Mouse (Mus musculus) spleen, postnatal 36 days (tissue): ENCODE data around the gene Fcrlb.
A peak's percentile ranks its signal among the peaks of the same experiment; 100 is the strongest.

Source experiments
- DNase-seq, 2 experiments: peaks; one replicate each; pipeline ENCODE4 v3.0.0; 2022; ENCODE audit warnings: low spot score in 2 of 2, mixed read lengths in 1 of 2

Gene Fcrlb

GRCm38 (mm10) chr1:170907456-170908191 lies 5.1 kb downstream of the Fcrlb start:
- peak; percentile 35 to 41 for DNase-seq

DNA sequence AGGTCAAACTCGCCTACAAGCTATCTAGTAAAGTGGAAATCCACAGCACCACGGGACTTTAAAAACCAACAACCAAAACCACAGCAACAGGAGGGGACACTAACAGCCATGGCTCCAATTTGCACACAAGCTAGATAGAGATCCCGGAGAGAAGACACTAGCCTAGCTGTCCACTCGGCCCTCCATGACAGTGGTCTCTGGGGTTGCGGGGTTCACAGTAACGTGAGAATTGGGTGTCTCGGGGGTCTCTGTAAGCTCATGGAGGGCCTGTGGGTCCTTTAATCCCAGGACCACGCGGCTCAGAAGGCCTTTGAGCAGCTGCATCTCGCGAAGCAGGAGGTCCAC lies 5.7 kb downstream of the Fcrlb start:
- DNase-seq: no peak

GRCm38 (mm10) chr1:170903485-170903884 lies 9.3 kb downstream of the Fcrlb start:
- no peak for DNase-seq

GRCm38 (mm10) chr1:170901536-170902238 lies 11.1 kb downstream of the Fcrlb start:
- peak; percentile 80 to 87 for DNase-seq

DNA sequence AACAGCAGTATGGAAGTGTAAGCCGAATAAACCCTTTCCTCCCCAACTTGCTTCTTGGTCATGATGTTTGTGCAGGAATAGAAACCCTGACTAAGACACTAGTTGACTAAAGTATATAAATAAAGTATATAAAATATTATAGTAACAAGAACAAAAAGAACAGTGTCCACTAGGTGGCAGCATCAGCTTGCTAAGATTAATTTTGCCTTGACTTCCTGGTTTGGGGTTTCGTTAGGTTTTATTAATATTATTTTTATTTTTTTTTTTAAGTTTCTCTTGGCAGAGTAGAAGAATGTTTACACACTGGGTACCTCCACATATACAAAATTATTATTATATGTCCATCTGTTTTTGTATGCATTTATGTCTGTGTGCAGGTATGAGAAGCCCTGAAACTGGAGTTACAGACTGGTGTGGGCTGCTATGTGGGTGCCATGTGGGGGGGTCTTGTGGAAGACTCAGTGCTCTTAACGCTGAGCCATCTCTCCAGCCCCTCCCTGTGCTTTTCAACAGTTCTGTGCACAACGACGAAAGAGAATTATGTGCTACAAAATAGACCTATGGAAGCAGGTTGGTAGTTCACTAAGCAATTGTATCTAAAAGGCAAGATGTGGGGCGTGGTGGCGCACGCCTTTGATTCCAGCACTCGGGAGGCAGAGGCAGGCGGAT lies 11.8 kb downstream of the Fcrlb start:
- DNase-seq: peak; percentile 33 to 68

GRCm38 (mm10) chr1:170898413-170899075 lies 14.2 kb downstream of the Fcrlb start:
- DNase-seq: peak; percentile 45 to 50

GRCm38 (mm10) chr1:170896651-170897281 lies 16.0 kb downstream of the Fcrlb start:
- DNase-seq: peak; percentile 12 to 27

DNA sequence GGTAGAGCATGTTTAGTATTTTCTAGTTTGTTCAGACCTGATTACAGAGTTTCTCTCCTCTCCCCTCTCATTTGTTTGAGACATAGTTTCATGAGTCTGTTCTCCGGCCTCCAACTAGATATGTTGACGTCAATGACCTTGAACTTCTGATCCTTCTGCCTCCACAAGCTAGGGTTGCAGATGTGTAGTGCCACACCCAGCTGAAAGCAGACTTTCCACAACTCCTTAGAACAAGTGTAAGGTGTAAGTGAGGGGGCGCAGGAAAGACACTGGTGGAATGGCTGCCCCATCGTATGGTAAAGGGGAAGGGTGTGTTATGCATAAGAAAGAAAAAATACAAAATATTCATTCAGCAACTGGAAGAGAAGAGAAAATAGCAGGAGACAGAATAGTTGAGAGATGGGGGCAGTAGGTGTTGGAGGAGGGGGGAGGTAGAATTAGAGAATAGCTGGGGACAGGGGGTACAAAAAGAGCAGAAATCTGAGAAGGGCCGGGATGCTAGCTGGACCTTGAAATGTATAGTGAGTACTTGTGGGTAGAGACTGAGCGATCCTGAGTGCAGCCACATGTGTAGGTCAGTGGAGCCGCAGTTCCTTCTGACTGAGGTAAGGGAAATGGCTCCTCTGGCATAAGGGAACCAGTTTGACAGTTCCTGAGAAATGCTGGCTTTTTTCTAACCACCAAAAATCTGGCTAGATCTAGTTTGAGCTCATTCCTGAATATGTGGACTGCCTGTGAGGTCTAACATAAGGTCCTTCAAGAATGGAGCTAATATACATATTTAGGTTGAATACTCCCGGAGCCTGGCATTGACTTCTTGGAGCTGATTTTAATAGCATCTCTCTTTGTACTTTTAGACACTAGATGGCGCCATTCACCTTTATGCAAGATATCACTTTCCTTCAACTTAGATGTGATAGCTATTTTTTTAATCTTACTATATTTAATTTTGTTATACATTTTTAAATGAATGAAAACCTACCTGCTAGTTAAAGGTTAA lies 17.8 kb downstream of the Fcrlb start:
- peak in 1 of 2 experiments; percentile 53 for DNase-seq

DNA sequence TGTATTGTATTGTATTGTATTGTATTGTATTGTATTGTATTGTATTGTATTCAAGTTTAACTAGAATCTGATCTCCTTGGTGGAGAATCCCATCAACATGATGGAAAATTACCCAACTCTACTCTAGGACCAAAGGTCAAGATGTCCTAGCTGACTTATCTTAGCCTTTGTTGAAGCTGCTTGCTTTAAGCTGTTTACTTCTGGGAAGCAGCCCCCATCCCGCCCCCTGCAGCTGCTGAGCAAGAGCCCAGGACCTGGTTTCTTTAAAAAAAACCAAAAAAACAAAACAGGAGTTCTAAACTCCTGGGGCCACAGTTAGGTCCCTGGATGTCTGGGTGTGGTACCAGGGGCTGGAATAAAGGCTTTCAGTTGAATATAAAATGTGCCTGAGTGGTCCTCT lies 20.5 kb downstream of the Fcrlb start:
- DNase-seq: no peak

GRCm38 (mm10) chr1:170891646-170892045 lies 21.1 kb downstream of the Fcrlb start:
- no peak for DNase-seq

DNA sequence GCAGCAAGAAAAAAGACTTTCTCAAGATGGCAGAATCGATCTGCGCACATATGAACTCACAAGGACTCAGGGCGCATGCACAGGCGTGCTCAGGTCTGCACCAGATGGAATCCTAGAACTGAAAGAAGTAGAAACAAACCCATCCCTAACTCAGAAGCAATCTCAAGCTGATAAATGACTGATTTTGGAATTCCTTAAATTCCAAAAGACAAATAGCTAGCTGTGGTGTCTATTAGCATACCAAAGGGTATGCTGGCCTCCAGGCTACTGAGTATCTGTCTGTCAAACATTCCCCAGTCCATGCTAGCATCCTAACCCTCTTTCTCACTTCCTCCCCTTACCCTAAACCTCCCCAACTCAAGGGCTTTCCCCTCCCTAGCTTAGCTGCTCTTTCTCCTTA lies 23.4 kb downstream of the Fcrlb start:
- no peak for DNase-seq

DNA sequence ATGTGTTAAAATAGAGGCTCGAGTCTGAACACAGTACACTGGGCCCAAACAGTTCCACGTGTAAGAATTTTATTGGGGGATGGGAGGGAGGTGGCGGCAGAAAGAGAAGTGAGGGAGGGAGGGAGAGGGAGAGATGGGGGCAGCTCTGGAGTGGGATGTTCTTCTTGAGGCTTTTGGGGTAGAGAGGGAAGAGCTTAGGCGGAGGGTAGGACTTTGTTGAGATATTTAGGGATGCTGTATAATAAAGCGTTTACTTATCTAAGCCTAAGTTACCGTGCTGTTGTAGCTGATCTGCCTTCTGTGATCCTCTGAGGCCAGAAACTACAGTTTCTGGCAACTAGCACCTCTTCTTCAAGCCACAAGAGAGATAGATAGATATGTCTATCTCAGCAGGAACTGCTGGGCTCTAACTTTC lies 26.7 kb downstream of the Fcrlb start:
- no peak for DNase-seq

DNA sequence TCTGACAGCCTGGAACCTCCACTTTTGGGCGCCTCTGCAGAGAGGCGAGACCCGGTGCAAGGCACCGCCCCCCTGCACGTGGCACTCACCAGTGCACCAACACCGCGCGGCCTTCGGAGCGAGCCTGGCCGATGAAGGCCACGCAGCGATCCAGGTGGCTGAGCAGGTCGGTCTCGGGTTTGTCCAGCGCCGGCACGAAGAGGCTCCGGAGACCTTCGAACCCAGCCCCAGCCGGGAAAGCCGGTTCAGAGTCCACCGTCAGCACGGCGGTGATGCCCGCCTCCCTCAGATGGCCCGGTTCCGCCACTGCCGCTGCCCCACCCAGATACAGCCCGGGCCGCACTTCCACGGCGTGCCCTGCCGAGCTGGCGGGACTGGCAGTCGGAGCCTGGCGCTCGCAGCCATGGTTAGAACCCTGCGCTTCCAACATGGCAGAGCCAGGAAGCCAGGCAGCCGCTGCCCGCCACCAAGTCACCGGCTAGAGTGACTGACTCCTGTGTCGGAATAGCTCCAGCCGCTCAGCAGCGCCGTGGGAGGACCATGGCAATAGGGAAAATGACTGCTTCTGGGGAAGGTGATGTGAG lies 27.7 kb downstream of the Fcrlb start, which contains the start of the genes Gm26620 and Dusp12:
Gene Gm26620, plus strand, starts transcription at position 88 of the 584 bp plus-strand sequence.
Gene Dusp12, minus strand, starts transcription at position 563 of the 584 bp plus-strand sequence.
- DNase-seq: peak; percentile 81 to 83

- DNase-seq: no peak
These were observed 28.4 kb downstream of the Fcrlb start for GRCm38 (mm10) chr1:170884390-170884789.

- DNase-seq: no peak
These were observed 29.7 kb downstream of the Fcrlb start for GRCm38 (mm10) chr1:170882915-170883485.

DNA sequence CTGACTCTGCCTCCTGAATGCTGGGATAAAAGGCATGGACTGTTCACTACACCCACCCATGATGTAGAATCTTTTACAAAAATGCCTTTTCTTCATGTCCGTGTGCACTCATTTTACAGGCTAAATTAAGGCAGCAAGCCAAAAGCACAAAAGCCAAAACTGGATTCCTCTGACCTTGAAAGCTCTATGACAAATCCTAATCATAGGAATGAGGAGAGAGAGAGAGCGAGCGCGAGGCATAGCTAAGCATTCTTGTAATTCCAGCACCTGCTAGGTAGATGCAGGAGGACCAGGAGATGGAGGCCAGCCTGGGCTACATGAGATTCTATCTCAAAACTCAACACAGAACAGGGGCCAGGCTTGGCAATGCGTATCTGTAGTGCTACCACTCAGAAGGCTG lies 35.8 kb downstream of the Fcrlb start:
- no peak for DNase-seq

- DNase-seq: no peak
These were observed 37.1 kb downstream of the Fcrlb start for GRCm38 (mm10) chr1:170875676-170876075.

DNA sequence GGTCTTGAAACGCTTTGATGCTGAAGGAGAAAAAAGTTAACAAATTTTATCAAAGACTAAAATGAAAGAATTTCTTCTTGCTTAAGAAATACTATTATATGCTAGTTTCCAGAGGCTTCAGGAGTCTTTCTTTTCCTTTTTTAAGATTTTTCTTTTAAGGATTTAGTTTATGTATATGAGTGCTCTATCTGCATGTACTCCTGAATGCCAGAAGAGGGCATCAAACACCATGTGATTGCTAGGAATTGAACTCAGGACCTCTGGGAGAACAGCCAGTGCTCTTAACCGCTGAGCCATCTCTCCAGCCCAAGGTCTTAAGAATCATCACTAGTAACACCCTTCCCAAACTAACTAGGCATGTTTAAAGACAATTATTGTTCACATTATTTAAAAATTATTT lies 40.8 kb downstream of the Fcrlb start:
- no peak for DNase-seq

DNA sequence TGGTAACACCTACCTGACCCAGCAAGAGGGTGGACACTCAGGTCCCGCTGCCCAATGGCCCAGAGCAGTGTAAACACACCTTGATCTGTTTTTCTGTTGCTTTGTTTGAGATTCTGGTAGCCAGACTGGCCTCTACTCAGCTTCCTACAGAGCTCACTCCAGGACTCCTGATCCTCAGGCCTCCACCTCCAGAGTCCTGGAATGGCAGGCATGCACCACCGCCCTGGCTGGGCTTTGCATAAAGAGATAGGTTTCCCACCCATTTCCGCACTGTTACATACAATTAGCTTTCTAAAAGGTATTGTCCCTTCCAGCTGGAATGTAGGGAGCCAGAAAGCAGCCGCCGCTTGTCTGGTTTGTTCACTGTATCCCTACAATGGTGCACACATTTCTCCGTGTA lies 41.3 kb downstream of the Fcrlb start:
- no peak for DNase-seq

- no peak for DNase-seq
These were observed 43.8 kb downstream of the Fcrlb start for GRCm38 (mm10) chr1:170868905-170869283.
